Mouse (Mus musculus): ENCODE results near the gene Rin3. TPM values are rescaled to one million over a fixed set of nuclear protein-coding genes. Genes with fewer than 3 reads are reported as not detected.

The Rin3 gene
- polyA plus RNA-seq, 1 experiment from 2014 or later: 9.2 TPM

- no peak overlapping the region for H3K4me2 ChIP-seq (ENCODE audit: low read depth, low read length)
- no peak for ATAC-seq (ENCODE audit: low read depth)
- 67% methylated on average over 10 of the region's 10 CpGs for WGBS (ENCODE audit: insufficient replicate concordance)
- no peaks in the 10 kb centered on the region for H3K9me3 ChIP-seq (replicated peaks; ENCODE audit: control insufficient read depth, low read length)
- no peak overlapping the region for H3K27ac ChIP-seq (ENCODE audit: low read length)
- no peaks in the 10 kb centered on the region for H3K27me3 ChIP-seq (ENCODE audit: control insufficient read depth, insufficient read depth, low read depth, low read length)
- no peak overlapping the region for H3K9ac ChIP-seq (ENCODE audit: low read depth, low read length)
- no peak overlapping the region for H3K4me3 ChIP-seq (ENCODE audit: low read depth, low read length)
- H3K36me3 ChIP-seq (ENCODE audit: control insufficient read depth, insufficient read depth): peaks cover 13% of the 10 kb centered on the region
- H3K4me1 ChIP-seq (ENCODE audit: control insufficient read depth, low read depth, low read length): no peaks in the 10 kb centered on the region
These were observed 78.6 kb downstream of the Rin3 start for GRCm38 (mm10) chr12:102361189-102362161.

- WGBS (ENCODE audit: insufficient replicate concordance): 48% methylated on average over 7 of the region's 7 CpGs
- Histone ChIP-seq H3K9ac (ENCODE audit: low read depth, low read length) (no peak overlapping the region), H3K9me3 (replicated peaks; ENCODE audit: control insufficient read depth, low read length) (no peaks in the 10 kb centered on the region), H3K27ac (ENCODE audit: low read length) (peak overlapping the region; percentile 24; the same call in 1 of the 2 replicates), H3K36me3 (ENCODE audit: control insufficient read depth, insufficient read depth) (peaks cover 8% of the 10 kb centered on the region), H3K4me2 (ENCODE audit: low read depth, low read length) (no peak overlapping the region), H3K27me3 (ENCODE audit: control insufficient read depth, insufficient read depth, low read depth, low read length) (no peaks in the 10 kb centered on the region), H3K4me1 (ENCODE audit: control insufficient read depth, low read depth, low read length) (no peaks in the 10 kb centered on the region), H3K4me3 (ENCODE audit: low read depth, low read length) (no peak overlapping the region)
- no peak for ATAC-seq (ENCODE audit: low read depth)
These were observed 82.2 kb downstream of the Rin3 start for GRCm38 (mm10) chr12:102365016-102365415.

- 67% methylated on average over 9 of the region's 9 CpGs for WGBS (ENCODE audit: insufficient replicate concordance)
- no peak for ATAC-seq (ENCODE audit: low read depth)
- H3K4me2 ChIP-seq (ENCODE audit: low read depth, low read length): no peak overlapping the region
- no peaks in the 10 kb centered on the region for H3K27me3 ChIP-seq (ENCODE audit: control insufficient read depth, insufficient read depth, low read depth, low read length)
- peak overlapping the region; percentile 19; the same call in 1 of the 2 replicates for H3K27ac ChIP-seq (ENCODE audit: low read length)
- H3K9ac ChIP-seq (ENCODE audit: low read depth, low read length): no peak overlapping the region
- no peaks in the 10 kb centered on the region for H3K9me3 ChIP-seq (replicated peaks; ENCODE audit: control insufficient read depth, low read length)
- peaks cover 2% of the 10 kb centered on the region for H3K36me3 ChIP-seq (ENCODE audit: control insufficient read depth, insufficient read depth)
- no peak overlapping the region for H3K4me3 ChIP-seq (ENCODE audit: low read depth, low read length)
- H3K4me1 ChIP-seq (ENCODE audit: control insufficient read depth, low read depth, low read length): no peaks in the 10 kb centered on the region
These were observed 83.4 kb downstream of the Rin3 start for GRCm38 (mm10) chr12:102366126-102366816.

- 56% methylated on average over 3 of the region's 3 CpGs for WGBS (ENCODE audit: insufficient replicate concordance)
- H3K4me1 ChIP-seq (ENCODE audit: control insufficient read depth, low read depth, low read length): no peaks in the 10 kb centered on the region
- 0 out of 2 replicates have a peak, but pooled peaks have one; percentile 14 for ATAC-seq (ENCODE audit: low read depth)
- H3K4me3 ChIP-seq (ENCODE audit: low read depth, low read length): no peak overlapping the region
- no peak overlapping the region for H3K4me2 ChIP-seq (ENCODE audit: low read depth, low read length)
- peaks cover 2% of the 10 kb centered on the region for H3K36me3 ChIP-seq (ENCODE audit: control insufficient read depth, insufficient read depth)
- no peaks in the 10 kb centered on the region for H3K9me3 ChIP-seq (replicated peaks; ENCODE audit: control insufficient read depth, low read length)
- H3K27me3 ChIP-seq (ENCODE audit: control insufficient read depth, insufficient read depth, low read depth, low read length): no peaks in the 10 kb centered on the region
- no peak overlapping the region for H3K9ac ChIP-seq (ENCODE audit: low read depth, low read length)
- peak overlapping the region; percentile 60 for H3K27ac ChIP-seq (ENCODE audit: low read length)
These were observed 84.2 kb downstream of the Rin3 start for GRCm38 (mm10) chr12:102367075-102367474.

- Histone ChIP-seq H3K9me3 (replicated peaks; ENCODE audit: control insufficient read depth, low read length) (no peaks in the 10 kb centered on the region), H3K27ac (ENCODE audit: low read length) (peak overlapping the region; percentile 60; the same call in 1 of the 2 replicates), H3K27me3 (ENCODE audit: control insufficient read depth, insufficient read depth, low read depth, low read length) (no peaks in the 10 kb centered on the region), H3K4me2 (ENCODE audit: low read depth, low read length) (no peak overlapping the region), H3K9ac (ENCODE audit: low read depth, low read length) (no peak overlapping the region), H3K36me3 (ENCODE audit: control insufficient read depth, insufficient read depth) (peaks cover 2% of the 10 kb centered on the region), H3K4me3 (ENCODE audit: low read depth, low read length) (no peak overlapping the region; the same call in 1 of the 2 replicates), H3K4me1 (ENCODE audit: control insufficient read depth, low read depth, low read length) (no peaks in the 10 kb centered on the region)
- ATAC-seq (ENCODE audit: low read depth): no peak
- 31% methylated on average over 7 of the region's 7 CpGs for WGBS (ENCODE audit: insufficient replicate concordance)
These were observed 85.2 kb downstream of the Rin3 start for GRCm38 (mm10) chr12:102368066-102368465.

- Histone ChIP-seq H3K9me3 (replicated peaks; ENCODE audit: control insufficient read depth, low read length) (no peaks in the 10 kb centered on the region), H3K4me2 (ENCODE audit: low read depth, low read length) (peak overlapping the region; percentile 17; the same call in 1 of the 2 replicates), H3K27me3 (ENCODE audit: control insufficient read depth, insufficient read depth, low read depth, low read length) (no peaks in the 10 kb centered on the region), H3K27ac (ENCODE audit: low read length) (peak overlapping the region; percentile 12; the same call in 1 of the 2 replicates), H3K36me3 (ENCODE audit: control insufficient read depth, insufficient read depth) (no peaks in the 10 kb centered on the region; the same call in none of the 2 replicates), H3K9ac (ENCODE audit: low read depth, low read length) (no peak overlapping the region), H3K4me3 (ENCODE audit: low read depth, low read length) (peak overlapping the region; percentile 20), H3K4me1 (ENCODE audit: control insufficient read depth, low read depth, low read length) (no peaks in the 10 kb centered on the region)
- ATAC-seq (ENCODE audit: low read depth): no peak
- 55% methylated on average over 14 of the region's 14 CpGs for WGBS (ENCODE audit: insufficient replicate concordance)
These were observed 85.7 kb downstream of the Rin3 start for GRCm38 (mm10) chr12:102368556-102368955.

GRCm38 (mm10) chr12:102369488-102370235 is 86.8 kb downstream of the Rin3 start:
- Histone ChIP-seq H3K9me3 (replicated peaks; ENCODE audit: control insufficient read depth, low read length) (no peaks in the 10 kb centered on the region), H3K27ac (ENCODE audit: low read length) (no peak overlapping the region; the same call in 1 of the 2 replicates), H3K4me3 (ENCODE audit: low read depth, low read length) (peak overlapping the region; percentile 20), H3K9ac (ENCODE audit: low read depth, low read length) (0 out of 2 replicates have a peak overlapping the region, but pooled peaks have one; percentile 5), H3K4me2 (ENCODE audit: low read depth, low read length) (peak overlapping the region; percentile 17; the same call in 1 of the 2 replicates), H3K36me3 (ENCODE audit: control insufficient read depth, insufficient read depth) (peaks cover 2% of the 10 kb centered on the region), H3K4me1 (ENCODE audit: control insufficient read depth, low read depth, low read length) (no peaks in the 10 kb centered on the region), H3K27me3 (ENCODE audit: control insufficient read depth, insufficient read depth, low read depth, low read length) (no peaks in the 10 kb centered on the region)
- no peak for ATAC-seq (ENCODE audit: low read depth)
- 61% methylated on average over 22 of the region's 22 CpGs for WGBS (ENCODE audit: insufficient replicate concordance)

- H3K36me3 ChIP-seq (ENCODE audit: control insufficient read depth, insufficient read depth): peaks cover 7% of the 10 kb centered on the region
These were observed 88.2 kb downstream of the Rin3 start for GRCm38 (mm10) chr12:102370931-102371500.

More at GRCm38 (mm10) chr12:102370931-102371500, 88.2 kb downstream of the Rin3 start:
- H3K27me3 ChIP-seq (ENCODE audit: control insufficient read depth, insufficient read depth, low read depth, low read length): no peaks in the 10 kb centered on the region
- H3K9me3 ChIP-seq (replicated peaks; ENCODE audit: control insufficient read depth, low read length): no peaks in the 10 kb centered on the region
- 72% methylated on average over 4 of the region's 4 CpGs for WGBS (ENCODE audit: insufficient replicate concordance)
- H3K4me3 ChIP-seq (ENCODE audit: low read depth, low read length): no peak overlapping the region
- no peak overlapping the region for H3K4me2 ChIP-seq (ENCODE audit: low read depth, low read length)
- H3K9ac ChIP-seq (ENCODE audit: low read depth, low read length): no peak overlapping the region
- H3K27ac ChIP-seq (ENCODE audit: low read length): no peak overlapping the region
- H3K4me1 ChIP-seq (ENCODE audit: control insufficient read depth, low read depth, low read length): no peaks in the 10 kb centered on the region
- no peak for ATAC-seq (ENCODE audit: low read depth)

Measured in liver, embryonic 16.5 days (tissue).